Mouse (Mus musculus): ENCODE measurements at regions not wholly inside any gene's neighbourhood (a gene's known extent, or its start where the extent isn't known, plus 50 kb on each side); places are given as distances from the start of the nearest gene placed in this dataset.

DNA sequence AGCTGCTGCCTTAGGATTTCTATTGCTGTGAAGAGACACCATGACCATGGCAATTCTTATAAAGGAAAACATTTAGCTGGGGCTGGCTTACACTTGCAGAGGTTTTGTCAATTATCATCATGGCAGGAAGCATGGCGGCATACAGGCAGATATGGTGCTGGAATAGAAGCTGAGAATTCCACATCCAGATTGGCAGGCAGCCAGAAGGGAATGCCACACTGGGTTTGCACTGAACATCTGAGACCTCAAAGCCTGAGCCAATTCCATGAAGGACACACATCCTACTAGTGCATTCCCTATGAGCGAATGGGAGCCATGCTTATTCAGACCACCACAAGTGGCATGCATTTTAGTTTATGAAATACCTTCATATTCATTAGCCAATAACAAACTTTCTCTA, 455.0 kb upstream of the Trpc7 start:
- no peak for TF ChIP-seq CTCF (IDR thresholded peaks at IDR 0.05; ENCODE audit: low read depth)
- TF ChIP-seq EP300 (IDR thresholded peaks at IDR 0.05; ENCODE audit: low read depth) = no peak
